Mouse (Mus musculus): ENCODE measurements at regions not wholly inside any gene's neighbourhood (a gene's known extent, or its start where the extent isn't known, plus 50 kb on each side); places are given as distances from the start of the nearest gene placed in this dataset.

- peak overlapping the region; percentile 50; the same call in 1 of the 2 replicates for H3K27ac ChIP-seq (ENCODE audit: low read length)
- ATAC-seq: peak; percentile 34
These were observed 75.1 kb upstream of the Cpsf6 start for GRCm38 (mm10) chr10:117454711-117455591.

GRCm38 (mm10) chr10:117454171-117454500 lies 74.3 kb upstream of the Cpsf6 start:
- Histone ChIP-seq H3K27ac (ENCODE audit: low read length) (no peak overlapping the region), H3K4me3 (ENCODE audit: low read length) (no peak overlapping the region), H3K4me1 (ENCODE audit: control insufficient read depth, insufficient read depth, low read length) (peaks cover 25% of the 10 kb centered on the region), H3K9me3 (ENCODE audit: control insufficient read depth, low read length) (no peaks in the 10 kb centered on the region), H3K27me3 (replicated peaks; ENCODE audit: control insufficient read depth, insufficient read depth, low read length) (no peaks in the 10 kb centered on the region), H3K4me2 (ENCODE audit: low read depth, low read length) (no peak overlapping the region), H3K9ac (ENCODE audit: low read depth, low read length) (no peak overlapping the region), H3K36me3 (ENCODE audit: control insufficient read depth, insufficient read depth, low read length) (no peaks in the 10 kb centered on the region)
- WGBS: 83% methylated on average over 3 of the region's 3 CpGs
- no peak for ATAC-seq

More at GRCm38 (mm10) chr10:117454711-117455591, 75.1 kb upstream of the Cpsf6 start:
- Histone ChIP-seq H3K9me3 (ENCODE audit: control insufficient read depth, low read length) (no peaks in the 10 kb centered on the region), H3K4me1 (ENCODE audit: control insufficient read depth, insufficient read depth, low read length) (peaks cover 25% of the 10 kb centered on the region), H3K4me3 (ENCODE audit: low read length) (no peak overlapping the region), H3K36me3 (ENCODE audit: control insufficient read depth, insufficient read depth, low read length) (no peaks in the 10 kb centered on the region), H3K4me2 (ENCODE audit: low read depth, low read length) (no peak overlapping the region), H3K27me3 (replicated peaks; ENCODE audit: control insufficient read depth, insufficient read depth, low read length) (no peaks in the 10 kb centered on the region), H3K9ac (ENCODE audit: low read depth, low read length) (no peak overlapping the region)
- 60% methylated on average over 12 of the region's 12 CpGs for WGBS

GRCm38 (mm10) chr10:117453406-117454170 lies 73.8 kb upstream of the Cpsf6 start:
- Histone ChIP-seq H3K36me3 (ENCODE audit: control insufficient read depth, insufficient read depth, low read length) (no peaks in the 10 kb centered on the region), H3K4me3 (ENCODE audit: low read length) (no peak overlapping the region), H3K4me1 (ENCODE audit: control insufficient read depth, insufficient read depth, low read length) (peaks cover 25% of the 10 kb centered on the region), H3K9ac (ENCODE audit: low read depth, low read length) (no peak overlapping the region), H3K4me2 (ENCODE audit: low read depth, low read length) (no peak overlapping the region), H3K27ac (ENCODE audit: low read length) (no peak overlapping the region), H3K9me3 (ENCODE audit: control insufficient read depth, low read length) (no peaks in the 10 kb centered on the region), H3K27me3 (replicated peaks; ENCODE audit: control insufficient read depth, insufficient read depth, low read length) (no peaks in the 10 kb centered on the region)
- WGBS: 88% methylated on average over 7 of the region's 7 CpGs
- ATAC-seq: no peak

GRCm38 (mm10) chr10:117452190-117452950 lies 72.6 kb upstream of the Cpsf6 start:
- H3K27ac ChIP-seq (ENCODE audit: low read length): no peak overlapping the region
- no peak overlapping the region for H3K9ac ChIP-seq (ENCODE audit: low read depth, low read length)
- no peak for ATAC-seq
- H3K4me1 ChIP-seq (ENCODE audit: control insufficient read depth, insufficient read depth, low read length): peaks cover 21% of the 10 kb centered on the region
- no peak overlapping the region for H3K4me2 ChIP-seq (ENCODE audit: low read depth, low read length)
- H3K4me3 ChIP-seq (ENCODE audit: low read length): no peak overlapping the region
- H3K36me3 ChIP-seq (ENCODE audit: control insufficient read depth, insufficient read depth, low read length): no peaks in the 10 kb centered on the region
- H3K9me3 ChIP-seq (ENCODE audit: control insufficient read depth, low read length): no peaks in the 10 kb centered on the region
- 45% methylated on average over 7 of the region's 7 CpGs for WGBS
- no peaks in the 10 kb centered on the region for H3K27me3 ChIP-seq (replicated peaks; ENCODE audit: control insufficient read depth, insufficient read depth, low read length)

- Histone ChIP-seq H3K4me2 (ENCODE audit: low read depth, low read length) (no peak overlapping the region), H3K4me1 (ENCODE audit: control insufficient read depth, insufficient read depth, low read length) (peaks cover 13% of the 10 kb centered on the region), H3K36me3 (ENCODE audit: control insufficient read depth, insufficient read depth, low read length) (no peaks in the 10 kb centered on the region), H3K27me3 (replicated peaks; ENCODE audit: control insufficient read depth, insufficient read depth, low read length) (no peaks in the 10 kb centered on the region), H3K9me3 (ENCODE audit: control insufficient read depth, low read length) (no peaks in the 10 kb centered on the region), H3K4me3 (ENCODE audit: low read length) (no peak overlapping the region), H3K27ac (ENCODE audit: low read length) (peak overlapping the region; percentile 41; the same call in 1 of the 2 replicates), H3K9ac (ENCODE audit: low read depth, low read length) (no peak overlapping the region)
- ATAC-seq: no peak
- WGBS: 83% methylated on average over 9 of the region's 9 CpGs
These were observed 71.8 kb upstream of the Cpsf6 start for GRCm38 (mm10) chr10:117451396-117452185.

GRCm38 (mm10) chr10:117450631-117451030 lies 70.8 kb upstream of the Cpsf6 start:
- H3K27ac ChIP-seq (ENCODE audit: low read length): no peak overlapping the region
- no peak overlapping the region for H3K4me3 ChIP-seq (ENCODE audit: low read length)
- no peaks in the 10 kb centered on the region for H3K9me3 ChIP-seq (ENCODE audit: control insufficient read depth, low read length)
- H3K9ac ChIP-seq (ENCODE audit: low read depth, low read length): no peak overlapping the region
- no peaks in the 10 kb centered on the region for H3K36me3 ChIP-seq (ENCODE audit: control insufficient read depth, insufficient read depth, low read length)
- WGBS: 95% methylated on average over 4 of the region's 4 CpGs
- ATAC-seq: 0 out of 2 replicates have a peak, but pooled peaks have one; percentile 1
- peaks cover 7% of the 10 kb centered on the region; the same call in 1 of the 2 replicates for H3K4me1 ChIP-seq (ENCODE audit: control insufficient read depth, insufficient read depth, low read length)
- H3K4me2 ChIP-seq (ENCODE audit: low read depth, low read length): no peak overlapping the region
- no peaks in the 10 kb centered on the region for H3K27me3 ChIP-seq (replicated peaks; ENCODE audit: control insufficient read depth, insufficient read depth, low read length)

- Histone ChIP-seq H3K27me3 (replicated peaks; ENCODE audit: control insufficient read depth, insufficient read depth, low read length) (no peaks in the 10 kb centered on the region), H3K4me3 (ENCODE audit: low read length) (no peak overlapping the region), H3K27ac (ENCODE audit: low read length) (no peak overlapping the region), H3K9me3 (ENCODE audit: control insufficient read depth, low read length) (no peaks in the 10 kb centered on the region), H3K9ac (ENCODE audit: low read depth, low read length) (no peak overlapping the region), H3K4me1 (ENCODE audit: control insufficient read depth, insufficient read depth, low read length) (peaks cover 7% of the 10 kb centered on the region; the same call in 1 of the 2 replicates), H3K4me2 (ENCODE audit: low read depth, low read length) (no peak overlapping the region), H3K36me3 (ENCODE audit: control insufficient read depth, insufficient read depth, low read length) (no peaks in the 10 kb centered on the region)
- WGBS: 91% methylated on average over 1 of the region's 1 CpGs
- peak; percentile 63 for ATAC-seq
These were observed 70.4 kb upstream of the Cpsf6 start for GRCm38 (mm10) chr10:117450240-117450569.

GRCm38 (mm10) chr10:117449416-117450239 lies 69.8 kb upstream of the Cpsf6 start:
- Histone ChIP-seq H3K9me3 (ENCODE audit: control insufficient read depth, low read length) (no peaks in the 10 kb centered on the region), H3K4me1 (ENCODE audit: control insufficient read depth, insufficient read depth, low read length) (peaks cover 4% of the 10 kb centered on the region; the same call in 1 of the 2 replicates), H3K27ac (ENCODE audit: low read length) (no peak overlapping the region), H3K9ac (ENCODE audit: low read depth, low read length) (no peak overlapping the region), H3K36me3 (ENCODE audit: control insufficient read depth, insufficient read depth, low read length) (no peaks in the 10 kb centered on the region), H3K27me3 (replicated peaks; ENCODE audit: control insufficient read depth, insufficient read depth, low read length) (no peaks in the 10 kb centered on the region), H3K4me3 (ENCODE audit: low read length) (no peak overlapping the region), H3K4me2 (ENCODE audit: low read depth, low read length) (no peak overlapping the region)
- peak; percentile 25; the same call in 1 of the 2 replicates for ATAC-seq
- 82% methylated on average over 3 of the region's 3 CpGs for WGBS

Measured in intestine, embryonic 16.5 days (tissue).